Mouse (Mus musculus) left cerebral cortex, postnatal 10 days (tissue): ENCODE measurements around the gene Nup50. TPM values are rescaled to one million over a fixed set of nuclear protein-coding genes. Genes with fewer than 3 reads are reported as not detected.

ENCODE experiments used
- DNase-seq, 2 experiments: peaks; one replicate each; pipeline ENCODE4 v3.0.0; 2021 to 2022; ENCODE audit warnings: low spot score in 2 of 2, mixed read lengths in 1 of 2; ENCODE audit errors: extremely low spot score in 1 of 2
- intact Hi-C: fragments of 180-260 bp; cut with DNase I; formaldehyde crosslinking; loops from one replicate; pipeline ENCODE4 v1.15.1; 2025
- total RNA-seq, 2 experiments: library from RNA; stranded (reverse); gene quantifications; 2 replicates each; pipeline ENCODE4 v1.2.3; 2021

Nup50 gene
- total RNA-seq, 2 experiments from 2014 or later: 29.1 to 30.8 TPM

GRCm38 (mm10) chr15:84942647-84943285 is 19.6 kb downstream of the Nup50 start:
- DNase-seq: peak in 1 of 2 experiments; percentile 36
- intact Hi-C loops: no loop called here

- intact Hi-C loops: no loop called here
- DNase-seq: no peak
These were observed 21.1 kb downstream of the Nup50 start for GRCm38 (mm10) chr15:84944319-84944718.

GRCm38 (mm10) chr15:84948990-84949389 is 25.8 kb downstream of the Nup50 start:
- DNase-seq: no peak
- intact Hi-C loops: no loop called here

GRCm38 (mm10) chr15:84950053-84950452 is 26.8 kb downstream of the Nup50 start:
- no peak for DNase-seq
- intact Hi-C loops: no loop called here

- no peak for DNase-seq
- intact Hi-C loops: no loop called here
These were observed 30.0 kb downstream of the Nup50 start for GRCm38 (mm10) chr15:84953259-84953658.

- intact Hi-C loops: no loop called here
- DNase-seq: peak; percentile 66 to 79
These were observed 34.6 kb downstream of the Nup50 start for GRCm38 (mm10) chr15:84957851-84958250.

GRCm38 (mm10) chr15:84958331-84958730 is 35.1 kb downstream of the Nup50 start:
- intact Hi-C loops: no loop called here
- no peak for DNase-seq

GRCm38 (mm10) chr15:84959891-84960290 is 36.7 kb downstream of the Nup50 start:
- intact Hi-C loops: no loop called here
- no peak for DNase-seq

GRCm38 (mm10) chr15:84960692-84961091 is 37.5 kb downstream of the Nup50 start:
- peak; percentile 56 to 73 for DNase-seq
- intact Hi-C loops: no loop called here

GRCm38 (mm10) chr15:84962518-84962917 is 39.3 kb downstream of the Nup50 start:
- intact Hi-C loops: no loop called here
- DNase-seq: no peak

GRCm38 (mm10) chr15:84964771-84965170 is 41.6 kb downstream of the Nup50 start:
- no peak for DNase-seq
- intact Hi-C loops: no loop called here

- DNase-seq: no peak
- intact Hi-C loops: no loop called here
These were observed 42.6 kb downstream of the Nup50 start for GRCm38 (mm10) chr15:84965575-84966360.

- no peak for DNase-seq
- intact Hi-C loops: no loop called here
These were observed 45.3 kb downstream of the Nup50 start for GRCm38 (mm10) chr15:84968534-84968933.

- peak in 1 of 2 experiments; percentile 59 for DNase-seq
- intact Hi-C loops: no loop called here
These were observed 49.8 kb downstream of the Nup50 start for GRCm38 (mm10) chr15:84972860-84973543.

GRCm38 (mm10) chr15:84973544-84973871 is 50.3 kb downstream of the Nup50 start:
- no peak for DNase-seq
- intact Hi-C loops: no loop called here

- intact Hi-C loops: no loop called here
- peak in 1 of 2 experiments; percentile 69 for DNase-seq
These were observed 52.5 kb downstream of the Nup50 start for GRCm38 (mm10) chr15:84975729-84976128.

GRCm38 (mm10) chr15:84981609-84982313 is 58.5 kb downstream of the Nup50 start:
- DNase-seq: peak in 1 of 2 experiments; percentile 54

GRCm38 (mm10) chr15:84982888-84983287 is 59.7 kb downstream of the Nup50 start:
- intact Hi-C loops: no loop called here
- no peak for DNase-seq

More at GRCm38 (mm10) chr15:84981609-84982313, 58.5 kb downstream of the Nup50 start:
- intact Hi-C loops: no loop called here

- DNase-seq: no peak
- intact Hi-C loops: no loop called here
These were observed 60.5 kb downstream of the Nup50 start for GRCm38 (mm10) chr15:84983721-84984120.
